Mouse (Mus musculus): Measurements from ENCODE around the gene Gpalpp1.

GRCm38 (mm10) chr14:76149531-76150179 lies 39.1 kb upstream of the Gpalpp1 start:
- TF ChIP-seq CTCF (conservative IDR thresholded peaks at IDR 0.05 in 1 of 2, IDR thresholded peaks at IDR 0.05 in 1 of 2; ENCODE audit: low read depth in 2 of 2, low read length in 2 of 2) = no peak
- TF ChIP-seq EP300 (IDR thresholded peaks at IDR 0.05; ENCODE audit: low read length) = 0 out of 2 replicates have a peak, but pooled peaks have one; percentile 14
- no peak for TF ChIP-seq POLR2A (IDR thresholded peaks at IDR 0.05; ENCODE audit: low read depth, low read length)
- TF ChIP-seq POLR2AphosphoS2 (IDR thresholded peaks at IDR 0.05; ENCODE audit: low read depth, low read length) = no peak
- no peak; the same call in 1 of the 2 replicates for TF ChIP-seq MXI1 (IDR thresholded peaks at IDR 0.05; ENCODE audit: low read depth, low read length)
- no peak for TF ChIP-seq E2F4 (IDR thresholded peaks at IDR 0.05; ENCODE audit: insufficient replicate concordance, low read depth, low read length)
- TF ChIP-seq TBP (conservative IDR thresholded peaks at IDR 0.05; ENCODE audit: low read depth, low read length) = no peak
